Mouse (Mus musculus) E14TG2a.4 (cell line): Measurements from ENCODE around the gene Icos.

Source experiments
- H3K27me3 ChIP-seq: 2 replicates; pipeline ENCODE4 v1.6.1; 2014; ENCODE audit warnings: low read length, control low read depth; ENCODE audit not compliant: insufficient read depth
- H3K36me3 ChIP-seq: 2 replicates; pipeline ENCODE4 v1.6.1; 2014; ENCODE audit warnings: low read length, control low read depth; ENCODE audit not compliant: insufficient read depth
- H3K4me1 ChIP-seq: replicated peaks from 2 replicates; pipeline ENCODE4 v1.6.1; 2014; ENCODE audit warnings: low read depth, low read length, control low read depth
- H3K4me3 ChIP-seq: replicated peaks from 2 replicates; pipeline ENCODE4 v1.5.1; 2014; ENCODE audit warnings: mild to moderate bottlenecking, low read length
- H3K9me3 ChIP-seq: 2 replicates; pipeline ENCODE4 v1.6.1; 2014; ENCODE audit warnings: low read length, control low read depth
- CTCF ChIP-seq: conservative IDR thresholded peaks from 2 replicates; pipeline ENCODE4 v1.5.1; 2014; ENCODE audit warnings: low read length
- NANOG ChIP-seq: IDR thresholded peaks from 2 replicates; pipeline ENCODE4 v1.6.1; 2014; ENCODE audit warnings: borderline replicate concordance, low read length, mixed read lengths
- POU5F1 ChIP-seq: IDR thresholded peaks from 2 replicates; pipeline ENCODE4 v1.6.1; 2014; ENCODE audit warnings: low read length, borderline replicate concordance

Icos gene

GRCm38 (mm10) chr1:61001786-61002354 is 24.1 kb downstream of the Icos start:
- Histone ChIP-seq H3K27me3 (no peaks in the 10 kb centered on the region), H3K4me3 (no peak overlapping the region), H3K9me3 (no peaks in the 10 kb centered on the region), H3K4me1 (no peaks in the 10 kb centered on the region), H3K36me3 (no peaks in the 10 kb centered on the region)
- no peak for TF ChIP-seq CTCF
- TF ChIP-seq POU5F1: no peak
- no peak for TF ChIP-seq NANOG

GRCm38 (mm10) chr1:61006229-61006628 is 28.5 kb downstream of the Icos start:
- Histone ChIP-seq H3K4me1 (no peaks in the 10 kb centered on the region), H3K9me3 (no peaks in the 10 kb centered on the region), H3K27me3 (no peaks in the 10 kb centered on the region), H3K36me3 (no peaks in the 10 kb centered on the region), H3K4me3 (no peak overlapping the region)
- TF ChIP-seq CTCF (no peak), NANOG (no peak), POU5F1 (no peak)

- no peaks in the 10 kb centered on the region for H3K9me3 ChIP-seq
- H3K27me3 ChIP-seq: no peaks in the 10 kb centered on the region
- H3K4me3 ChIP-seq: no peak overlapping the region
- H3K36me3 ChIP-seq: no peaks in the 10 kb centered on the region
- TF ChIP-seq CTCF (no peak), NANOG (no peak)
- no peaks in the 10 kb centered on the region for H3K4me1 ChIP-seq
Observed at GRCm38 (mm10) chr1:61007516-61007915, 29.8 kb downstream of the Icos start.

- no peak overlapping the region for H3K4me3 ChIP-seq
- no peaks in the 10 kb centered on the region for H3K9me3 ChIP-seq
- no peaks in the 10 kb centered on the region for H3K27me3 ChIP-seq
- H3K4me1 ChIP-seq: peaks cover 3% of the 10 kb centered on the region
- TF ChIP-seq CTCF: no peak
- no peak for TF ChIP-seq POU5F1
- TF ChIP-seq NANOG: no peak
- H3K36me3 ChIP-seq: no peaks in the 10 kb centered on the region
Observed at GRCm38 (mm10) chr1:61016578-61017118, 38.9 kb downstream of the Icos start.

- Histone ChIP-seq H3K9me3 (no peaks in the 10 kb centered on the region), H3K36me3 (no peaks in the 10 kb centered on the region), H3K4me3 (no peak overlapping the region), H3K4me1 (no peaks in the 10 kb centered on the region), H3K27me3 (no peaks in the 10 kb centered on the region)
- TF ChIP-seq CTCF (no peak), POU5F1 (no peak), NANOG (no peak)
Observed at GRCm38 (mm10) chr1:61026712-61027111, 49.0 kb downstream of the Icos start.

- no peaks in the 10 kb centered on the region for H3K9me3 ChIP-seq
- no peak overlapping the region for H3K4me3 ChIP-seq
- H3K36me3 ChIP-seq: no peaks in the 10 kb centered on the region
- TF ChIP-seq NANOG (no peak), CTCF (no peak), POU5F1 (no peak)
- H3K27me3 ChIP-seq: no peaks in the 10 kb centered on the region
- no peaks in the 10 kb centered on the region for H3K4me1 ChIP-seq
Observed at GRCm38 (mm10) chr1:61027519-61027918, 49.8 kb downstream of the Icos start.

GRCm38 (mm10) chr1:61029919-61030318 is 52.2 kb downstream of the Icos start:
- TF ChIP-seq NANOG (no peak), CTCF (no peak), POU5F1 (no peak)
- no peaks in the 10 kb centered on the region for H3K4me1 ChIP-seq
- no peaks in the 10 kb centered on the region for H3K36me3 ChIP-seq
- no peaks in the 10 kb centered on the region for H3K9me3 ChIP-seq
- no peak overlapping the region for H3K4me3 ChIP-seq
- H3K27me3 ChIP-seq: no peaks in the 10 kb centered on the region

GRCm38 (mm10) chr1:61030532-61030931 is 52.8 kb downstream of the Icos start:
- Histone ChIP-seq H3K4me1 (no peaks in the 10 kb centered on the region), H3K36me3 (no peaks in the 10 kb centered on the region), H3K9me3 (no peaks in the 10 kb centered on the region), H3K27me3 (no peaks in the 10 kb centered on the region), H3K4me3 (no peak overlapping the region)
- TF ChIP-seq NANOG (no peak), CTCF (no peak), POU5F1 (no peak)

GRCm38 (mm10) chr1:61035270-61035669 is 57.5 kb downstream of the Icos start:
- Histone ChIP-seq H3K9me3 (no peaks in the 10 kb centered on the region), H3K27me3 (no peaks in the 10 kb centered on the region), H3K4me3 (no peak overlapping the region), H3K36me3 (no peaks in the 10 kb centered on the region), H3K4me1 (no peaks in the 10 kb centered on the region)
- TF ChIP-seq CTCF (no peak), POU5F1 (no peak), NANOG (no peak)
